Mouse (Mus musculus) small intestine, adult 2 months (tissue): Measurements from ENCODE around the gene Abhd16a. TPM values are rescaled to one million over a fixed set of nuclear protein-coding genes. Genes with fewer than 3 reads are reported as not detected.

ENCODE experiments used
- H3K27ac ChIP-seq: fragments of 200-500 bp; 2 replicates; pipeline ENCODE4 v1.5.1; 2012; ENCODE audit warnings: low read depth, low read length, control low read depth, inconsistent platforms; ENCODE audit not compliant: insufficient read depth
- H3K27me3 ChIP-seq: fragments of 200-500 bp; 2 replicates; pipeline ENCODE4 v1.6.1; 2012; ENCODE audit warnings: mild to moderate bottlenecking, moderate library complexity, low read length, inconsistent platforms; ENCODE audit not compliant: control insufficient read depth, insufficient read depth
- H3K36me3 ChIP-seq: fragments of 200-500 bp; 2 replicates; pipeline ENCODE4 v1.6.1; 2012; ENCODE audit warnings: mild to moderate bottlenecking, low read length, control low read depth, inconsistent platforms; ENCODE audit not compliant: control insufficient read depth, insufficient read depth
- H3K4me1 ChIP-seq: fragments of 200-500 bp; 2 replicates; pipeline ENCODE4 v1.6.1; 2012; ENCODE audit warnings: low read length, inconsistent platforms, mixed read lengths; ENCODE audit not compliant: control insufficient read depth, insufficient read depth, insufficient read length
- H3K4me3 ChIP-seq: fragments of 200-500 bp; 2 replicates; pipeline ENCODE4 v1.5.1; 2012; ENCODE audit warnings: low read depth, mild to moderate bottlenecking, control low read depth, inconsistent platforms, low read length, moderate library complexity
- CTCF ChIP-seq: fragments of 200-500 bp; IDR thresholded peaks from 2 replicates; pipeline ENCODE4 v1.5.1; 2012; ENCODE audit warnings: low read depth, mild to moderate bottlenecking, control low read depth, inconsistent platforms, low read length, moderate library complexity, mixed read lengths; ENCODE audit not compliant: insufficient replicate concordance, insufficient read length; ENCODE audit errors: extremely low read depth
- POLR2A ChIP-seq: fragments of 200-500 bp; IDR thresholded peaks from 2 replicates; pipeline ENCODE4 v1.6.1; 2012; ENCODE audit warnings: low read depth, mild to moderate bottlenecking, control low read depth, inconsistent platforms, low read length, moderate library complexity
- WGBS: fragments of 180-500 bp; shearing (Covaris S2); methylation state at CpG from one replicate; pipeline ENCODE4 v1.1.7; 2018; 5-methylcytosine and 5-hydroxymethylcytosine counted together
- polyA plus RNA-seq: library from polyadenylated mRNA; depleted of rRNA; stranded (reverse); fragments of >200 nt; gene quantifications from 2 replicates; pipeline ENCODE4 v1.2.3, GENCODE M21; 2012; rRNA removed

The Abhd16a gene
- polyA plus RNA-seq, 1 experiment: 183 TPM

DNA sequence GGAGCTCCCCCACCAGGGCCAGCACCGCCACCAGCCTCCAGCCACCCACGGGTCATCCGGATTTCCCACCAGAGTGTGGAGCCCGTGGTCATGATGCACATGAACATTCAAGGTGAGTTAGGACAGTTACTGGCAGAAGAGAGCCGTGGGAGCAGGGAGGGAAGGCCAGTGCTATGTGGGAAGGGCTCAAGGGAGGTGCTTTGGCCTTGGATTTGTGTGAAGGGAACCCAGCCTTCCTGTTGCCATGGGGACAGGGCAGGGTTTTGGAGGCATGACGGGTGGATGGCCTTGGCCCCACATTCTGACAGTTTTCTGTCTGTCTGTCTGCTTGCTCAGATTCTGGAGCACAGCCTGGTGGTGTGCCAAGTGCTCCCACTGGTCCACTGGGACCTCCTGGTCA is 52.9 kb downstream of the Abhd16a start:
- Histone ChIP-seq H3K4me3 (no peak overlapping the region), H3K36me3 (peaks cover 83% of the 10 kb centered on the region), H3K4me1 (0 out of 2 replicates have a peak, but pooled peaks cover 2% of the 10 kb centered on the region), H3K27me3 (no peaks in the 10 kb centered on the region), H3K27ac (no peak overlapping the region)
- WGBS: 83% methylated on average over 6 of the region's 6 CpGs
- TF ChIP-seq POLR2A (no peak), CTCF (no peak)

GRCm38 (mm10) chr17:35146139-35146538 is 57.1 kb downstream of the Abhd16a start:
- Histone ChIP-seq H3K4me3 (no peak overlapping the region), H3K27me3 (no peaks in the 10 kb centered on the region), H3K27ac (no peak overlapping the region), H3K36me3 (peaks cover 90% of the 10 kb centered on the region), H3K4me1 (no peaks in the 10 kb centered on the region)
- WGBS: 80% methylated on average over 5 of the region's 5 CpGs
- TF ChIP-seq POLR2A (no peak), CTCF (no peak)

- no peaks in the 10 kb centered on the region for H3K4me1 ChIP-seq
- peaks cover 89% of the 10 kb centered on the region for H3K36me3 ChIP-seq
- no peaks in the 10 kb centered on the region for H3K27me3 ChIP-seq
- H3K4me3 ChIP-seq: no peak overlapping the region
- H3K27ac ChIP-seq: no peak overlapping the region
- no peak for TF ChIP-seq POLR2A
- no peak for TF ChIP-seq CTCF
- 54% methylated on average over 3 of the region's 3 CpGs for whole genome bisulfite sequencing
Observed at GRCm38 (mm10) chr17:35147348-35147747, 58.3 kb downstream of the Abhd16a start.

- 62% methylated on average over 5 of the region's 5 CpGs for WGBS
- no peak overlapping the region for H3K4me3 ChIP-seq
- TF ChIP-seq CTCF (no peak), POLR2A (no peak)
- H3K27me3 ChIP-seq: no peaks in the 10 kb centered on the region
- no peaks in the 10 kb centered on the region for H3K4me1 ChIP-seq
- H3K27ac ChIP-seq: no peak overlapping the region
- H3K36me3 ChIP-seq: peaks cover 89% of the 10 kb centered on the region
Observed at GRCm38 (mm10) chr17:35147922-35148639, 59.0 kb downstream of the Abhd16a start.

GRCm38 (mm10) chr17:35152121-35152520 is 63.1 kb downstream of the Abhd16a start:
- no peak for TF ChIP-seq POLR2A
- TF ChIP-seq CTCF: no peak
- Histone ChIP-seq H3K27me3 (no peaks in the 10 kb centered on the region), H3K4me1 (no peaks in the 10 kb centered on the region), H3K4me3 (no peak overlapping the region), H3K27ac (no peak overlapping the region), H3K36me3 (peaks cover 91% of the 10 kb centered on the region)
- 76% methylated on average over 4 of the region's 4 CpGs for WGBS

Other genes with a start within 250 kb of the Abhd16a start
- gene Skiv2l, start 239.1 kb upstream of the Abhd16a start, polyA plus RNA-seq: 48.1 and 79.3 TPM in 2 replicates
- gene Nelfe, start 238.9 kb upstream of the Abhd16a start, polyA plus RNA-seq: 7.8 and 18.3 TPM in 2 replicates
- gene Cfb, start 226.7 kb upstream of the Abhd16a start, polyA plus RNA-seq: 22.4 and 71.5 TPM in 2 replicates
- gene Zbtb12, start 209.8 kb upstream of the Abhd16a start, polyA plus RNA-seq: 2.9 and 6.8 TPM in 2 replicates
- not detected in 2 replicates for gene Gm20547, start 207.2 kb upstream of the Abhd16a start, polyA plus RNA-seq
- 4.3 and 10.6 TPM in 2 replicates for gene C2, start 191.0 kb upstream of the Abhd16a start, polyA plus RNA-seq
- gene Ehmt2, start 190.8 kb upstream of the Abhd16a start, polyA plus RNA-seq: 101 and 242 TPM in 2 replicates
- gene Slc44a4, start 174.8 kb upstream of the Abhd16a start, polyA plus RNA-seq: 64.8 and 101 TPM in 2 replicates
- 21.2 and 68.8 TPM in 2 replicates for gene Neu1, start 158.0 kb upstream of the Abhd16a start, polyA plus RNA-seq
- gene Hspa1b, start 130.0 kb upstream of the Abhd16a start, polyA plus RNA-seq: 17.1 and 19.8 TPM in 2 replicates
- gene Gm20481, start 119.4 kb upstream of the Abhd16a start, polyA plus RNA-seq: not detected in 2 replicates
- gene Hspa1a, start 117.1 kb upstream of the Abhd16a start, polyA plus RNA-seq: 8.9 and 9.3 TPM in 2 replicates
- gene Hspa1l, start 116.6 kb upstream of the Abhd16a start, polyA plus RNA-seq: 0.06 and 0.14 TPM in 2 replicates
- 51.7 and 82.1 TPM in 2 replicates for gene Lsm2, start 107.4 kb upstream of the Abhd16a start, polyA plus RNA-seq
- 123 and 182 TPM in 2 replicates for gene Vars, start 88.3 kb upstream of the Abhd16a start, polyA plus RNA-seq
- 0.82 and 1.2 TPM in 2 replicates for gene Vwa7, start 72.7 kb upstream of the Abhd16a start, polyA plus RNA-seq
- 0.87 and 1.0 TPM in 2 replicates for gene Sapcd1, start 61.2 kb upstream of the Abhd16a start, polyA plus RNA-seq
- gene Msh5, start 42.5 kb upstream of the Abhd16a start, polyA plus RNA-seq: 2.2 and 2.3 TPM in 2 replicates
- 134 and 219 TPM in 2 replicates for gene Clic1, start 39.3 kb upstream of the Abhd16a start, polyA plus RNA-seq
- 8.5 and 14.5 TPM in 2 replicates for gene Ddah2, start 30.2 kb upstream of the Abhd16a start, polyA plus RNA-seq
- gene Ly6g6c, start 23.9 kb upstream of the Abhd16a start, polyA plus RNA-seq: 9.3 and 9.9 TPM in 2 replicates
- 0.28 and 0.39 TPM in 2 replicates for gene Mpig6b, start 23.1 kb upstream of the Abhd16a start, polyA plus RNA-seq
- 1.3 and 19.4 TPM in 2 replicates for gene Ly6g6e, start 12.4 kb upstream of the Abhd16a start, polyA plus RNA-seq
- gene Ly6g6d, start 11.2 kb upstream of the Abhd16a start, polyA plus RNA-seq: 7.2 and 10.7 TPM in 2 replicates
- gene Ly6g6f, start 3.7 kb upstream of the Abhd16a start, polyA plus RNA-seq: 1.2 and 3.8 TPM in 2 replicates
- gene Ly6g5c, start 19.0 kb downstream of the Abhd16a start, polyA plus RNA-seq: not detected in 2 replicates
- 0.76 and 1.4 TPM in 2 replicates for gene Ly6g5b, start 26.2 kb downstream of the Abhd16a start, polyA plus RNA-seq
- gene Gpank1, start 32.2 kb downstream of the Abhd16a start, polyA plus RNA-seq: 10.5 and 25.3 TPM in 2 replicates
- gene Csnk2b, start 32.8 kb downstream of the Abhd16a start, polyA plus RNA-seq: 226 and 448 TPM in 2 replicates
- gene D17H6S53E, start 37.1 kb downstream of the Abhd16a start, polyA plus RNA-seq: 6.9 and 16.2 TPM in 2 replicates
- gene Apom, start 42.8 kb downstream of the Abhd16a start, polyA plus RNA-seq: 0.15 and 0.25 TPM in 2 replicates
- gene Bag6, start 45.9 kb downstream of the Abhd16a start, polyA plus RNA-seq: 93.6 and 184 TPM in 2 replicates
- 177 and 352 TPM in 2 replicates for gene Prrc2a, start 75.6 kb downstream of the Abhd16a start, polyA plus RNA-seq
- 0.36 and 1.6 TPM in 2 replicates for gene Aif1, start 86.8 kb downstream of the Abhd16a start, polyA plus RNA-seq
- gene Lst1, start 99.2 kb downstream of the Abhd16a start, polyA plus RNA-seq: 11.5 and 18.8 TPM in 2 replicates
- gene Ltb, start 105.2 kb downstream of the Abhd16a start, polyA plus RNA-seq: 26.2 and 32.9 TPM in 2 replicates
- 0.94 and 1.8 TPM in 2 replicates for gene Tnf, start 112.7 kb downstream of the Abhd16a start, polyA plus RNA-seq
- 0.47 and 0.66 TPM in 2 replicates for gene Lta, start 116.1 kb downstream of the Abhd16a start, polyA plus RNA-seq
- gene Gm16181, start 131.6 kb downstream of the Abhd16a start, polyA plus RNA-seq: 0.22 TPM in 1 of 2 replicates, not detected in the other
- 1.0 and 2.8 TPM in 2 replicates for gene Atp6v1g2, start 144.4 kb downstream of the Abhd16a start, polyA plus RNA-seq
- 13.7 and 36.3 TPM in 2 replicates for gene Nfkbil1, start 146.5 kb downstream of the Abhd16a start, polyA plus RNA-seq
- 95.6 and 194 TPM in 2 replicates for gene Ddx39b, start 152.5 kb downstream of the Abhd16a start, polyA plus RNA-seq
- 776 and 1,546 TPM in 2 replicates for gene H2-D1, start 173.5 kb downstream of the Abhd16a start, polyA plus RNA-seq
- gene H2-Q1, start 231.1 kb downstream of the Abhd16a start, polyA plus RNA-seq: 36.3 and 83.4 TPM in 2 replicates